ENCODE assay signal across 29 mouse cellular contexts in genomic region chr15:25489804-25490203, GRCm38 (mm10).
DNase-seq lines count a peak whose midpoint lies in the region; ATAC-seq lines count a peak whose summit lies in the region.
"Had no signal": no experiment of that assay in that cellular context is flagged by ENCODE, and none has a peak within 500 bp of the region (broad histone marks: within the 10 kb centered on the region; RNA-seq: fewer than 3 reads in every experiment).

No protein-coding gene starts in this region.

- no peak overlapping the region for H3K4me3 ChIP-seq in lung, embryonic 16.5 days (ENCODE audit: low read length)
- no peak overlapping the region for H3K4me3 ChIP-seq in midbrain, embryonic 10.5 days
- H3K4me3 ChIP-seq: embryonic facial prominence, embryonic 10.5 days; embryonic facial prominence, embryonic 13.5 days; erythroblast, embryonic 14.5 days; forebrain, embryonic 10.5 days; heart, adult 2 months; heart, embryonic 10.5 days; heart, embryonic 13.5 days had no signal

- no peak overlapping the region for H3K4me2 ChIP-seq in lung, embryonic 16.5 days (ENCODE audit: low read depth, low read length)
- H3K4me2 ChIP-seq: embryonic facial prominence, embryonic 13.5 days; heart, embryonic 13.5 days; hindbrain, embryonic 14.5 days had no signal

- DNase-seq in fibroblast of lung, adult 2 months (ENCODE audit: low read depth) = peak; percentile 24
- peak; percentile 15 for DNase-seq in lung, postnatal 14 days
- no peak for DNase-seq in urinary bladder, postnatal 4 days (ENCODE audit: low spot score in 2 of 2)
- no peak for DNase-seq in adrenal gland, postnatal 36 days
- DNase-seq in midbrain, embryonic 10.5 days (ENCODE audit: low spot score) = no peak
- DNase-seq: adrenal gland, adult 2 months; adrenal gland, postnatal 14 days; cerebellum, adult 11-12 months; cerebellum, adult 8-10 months; cerebellum, postnatal 10 days; cerebellum, postnatal 36 days; embryo, embryonic 11 days; forebrain, postnatal 0 days; gastrocnemius, postnatal 10 days; gastrocnemius, postnatal 36 days; heart, adult 2 months; heart, postnatal 14 days; heart, postnatal 4 days had no signal

- H3K27me3 ChIP-seq in lung, embryonic 16.5 days (ENCODE audit: control insufficient read depth, insufficient read depth, low read depth, low read length) = no peaks in the 10 kb centered on the region
- H3K27me3 ChIP-seq in midbrain, embryonic 10.5 days (ENCODE audit: low read depth, poor library complexity, severe bottlenecking) = 0 out of 2 replicates have a peak, but pooled peaks cover under 1% of the 10 kb centered on the region
- H3K27me3 ChIP-seq: embryonic facial prominence, embryonic 13.5 days had no signal

- peak overlapping the region; percentile 47 for H3K27ac ChIP-seq in lung, embryonic 16.5 days (ENCODE audit: low read length)
- H3K27ac ChIP-seq in midbrain, embryonic 10.5 days (replicated peaks) = no peak overlapping the region
- H3K27ac ChIP-seq: embryonic facial prominence, embryonic 10.5 days; embryonic facial prominence, embryonic 13.5 days; forebrain, embryonic 10.5 days; heart, adult 2 months; heart, embryonic 10.5 days; heart, embryonic 13.5 days; hindbrain, embryonic 14.5 days; hindbrain, postnatal 0 days had no signal

- H3K9me3 ChIP-seq in lung, embryonic 16.5 days (ENCODE audit: control insufficient read depth, low read length) = no peaks in the 10 kb centered on the region
- H3K9me3 ChIP-seq in midbrain, embryonic 10.5 days (replicated peaks) = no peaks in the 10 kb centered on the region
- H3K9me3 ChIP-seq: embryonic facial prominence, embryonic 10.5 days; embryonic facial prominence, embryonic 13.5 days; forebrain, embryonic 10.5 days; heart, embryonic 10.5 days; heart, embryonic 13.5 days had no signal

- peak; percentile 77 for ATAC-seq in lung, embryonic 16.5 days (ENCODE audit: low read depth)
- ATAC-seq: CD4-positive, CD25-positive, alpha-beta regulatory T cell, adult 4 months; forebrain, embryonic 14.5 days; forebrain, postnatal 0 days; hindbrain, postnatal 0 days had no signal

- H3K4me1 ChIP-seq in lung, embryonic 16.5 days (replicated peaks; ENCODE audit: control insufficient read depth, insufficient read depth, low read length) = peaks cover 2% of the 10 kb centered on the region; the same call in 1 of the 2 replicates
- H3K4me1 ChIP-seq in midbrain, embryonic 10.5 days = peaks cover 9% of the 10 kb centered on the region
- H3K4me1 ChIP-seq: heart, embryonic 13.5 days had no signal

- H3K36me3 ChIP-seq in lung, embryonic 16.5 days (ENCODE audit: control insufficient read depth, insufficient read depth, low read length) = no peaks in the 10 kb centered on the region
- H3K36me3 ChIP-seq in midbrain, embryonic 10.5 days = no peaks in the 10 kb centered on the region
- H3K36me3 ChIP-seq: embryonic facial prominence, embryonic 10.5 days; embryonic facial prominence, embryonic 13.5 days; forebrain, embryonic 10.5 days; heart, embryonic 10.5 days; heart, embryonic 13.5 days had no signal

- WGBS in lung, embryonic 16.5 days = 34% methylated on average over 6 of the region's 6 CpGs
- WGBS in midbrain, embryonic 10.5 days = 88% methylated on average over 6 of the region's 6 CpGs

- H3K9ac ChIP-seq in lung, embryonic 16.5 days (ENCODE audit: low read length) = no peak overlapping the region
- H3K9ac ChIP-seq: embryonic facial prominence, embryonic 13.5 days; forebrain, postnatal 0 days; heart, embryonic 13.5 days; hindbrain, embryonic 14.5 days had no signal

Comparison
In these comparisons a context has a peak if more than half of its experiments do, and no peak if none do; other contexts are left out.
1. DNase-seq: peak in fibroblast of lung, adult 2 months (single experiment) and lung, postnatal 14 days (single experiment); none in urinary bladder, postnatal 4 days (0 of 2), adrenal gland, postnatal 36 days (0 of 2) and midbrain, embryonic 10.5 days (single experiment).